Mouse (Mus musculus): Measurements from ENCODE around the gene 2010111I01Rik.
"Not testable (repeated sequence)": the region's sequence is repeated elsewhere in the genome, so short reads cannot be mapped to it uniquely, and the experiment has no call there.

2010111I01Rik gene

DNA sequence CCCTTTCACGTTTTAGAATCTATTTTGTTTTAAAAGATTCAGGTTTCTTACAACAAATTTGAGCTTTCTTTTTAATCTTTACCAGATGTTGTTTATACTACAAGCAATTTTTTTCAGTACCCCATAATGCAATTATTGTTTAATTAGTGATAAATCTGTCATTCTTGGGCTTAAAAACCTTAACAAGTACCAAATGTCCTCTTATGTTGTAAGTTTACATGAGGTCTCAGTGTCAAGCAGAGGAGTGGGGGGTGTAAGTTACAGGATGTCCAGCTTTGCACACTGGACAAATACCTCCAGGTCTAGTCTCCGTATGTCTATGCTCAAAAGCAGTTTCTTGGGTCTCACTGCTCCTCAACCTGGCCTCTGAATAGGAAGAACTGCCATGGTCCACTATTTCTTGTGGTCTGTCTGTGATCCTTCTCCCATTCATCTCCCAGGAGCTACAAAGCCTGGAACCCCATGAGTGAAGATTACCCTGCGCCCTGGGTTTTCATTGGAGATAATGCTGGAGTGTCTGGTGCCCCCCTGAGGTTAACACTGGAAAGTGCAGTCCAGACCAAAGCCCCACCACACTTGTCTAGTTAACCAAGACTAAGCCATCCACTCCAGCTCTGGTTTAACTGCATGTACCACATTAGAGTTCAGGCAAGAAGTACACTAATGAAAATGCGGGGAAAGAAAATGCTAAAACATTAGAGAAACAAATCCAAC, 370.9 kb downstream of the 2010111I01Rik start:
- in situ Hi-C loops (cut with MboI, MseI) = no loop called here

DNA sequence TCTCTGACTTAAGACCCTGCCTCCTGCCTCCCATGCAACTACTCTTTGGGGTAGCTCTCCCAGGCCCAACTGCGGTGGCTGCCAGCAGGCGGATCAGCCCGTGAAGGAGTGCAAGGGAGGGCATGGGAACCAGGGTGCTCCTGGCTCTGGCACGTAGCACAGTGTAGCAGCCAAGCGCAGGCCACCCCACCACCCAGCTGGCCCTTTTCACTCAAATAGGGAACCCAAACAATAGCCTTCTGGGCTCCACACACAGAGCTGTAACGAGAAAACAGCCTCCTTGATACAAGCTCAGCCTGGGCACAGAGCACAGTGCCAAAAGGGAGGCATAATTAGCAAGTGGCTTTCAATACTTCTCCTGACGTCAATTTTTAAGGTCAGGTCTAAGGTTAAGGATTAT, 371.6 kb downstream of the 2010111I01Rik start:
- in situ Hi-C loops (cut with MboI, MseI) = no loop called here

GRCm38 (mm10) chr13:63337239-63337960, 372.7 kb downstream of the 2010111I01Rik start:
- in situ Hi-C loops (cut with MboI, MseI) = no loop called here

- in situ Hi-C loops (cut with MboI, MseI) = no loop called here
These were observed 375.3 kb downstream of the 2010111I01Rik start for GRCm38 (mm10) chr13:63339946-63340345.

GRCm38 (mm10) chr13:63342781-63343180, 378.1 kb downstream of the 2010111I01Rik start:
- in situ Hi-C loops (cut with MboI, MseI) = no loop called here

- in situ Hi-C loops (cut with MboI, MseI) = no loop called here
These were observed 379.8 kb downstream of the 2010111I01Rik start for GRCm38 (mm10) chr13:63344481-63344880.

- in situ Hi-C loops (cut with MboI, MseI) = no loop called here
These were observed 381.0 kb downstream of the 2010111I01Rik start for GRCm38 (mm10) chr13:63345476-63346225.

DNA sequence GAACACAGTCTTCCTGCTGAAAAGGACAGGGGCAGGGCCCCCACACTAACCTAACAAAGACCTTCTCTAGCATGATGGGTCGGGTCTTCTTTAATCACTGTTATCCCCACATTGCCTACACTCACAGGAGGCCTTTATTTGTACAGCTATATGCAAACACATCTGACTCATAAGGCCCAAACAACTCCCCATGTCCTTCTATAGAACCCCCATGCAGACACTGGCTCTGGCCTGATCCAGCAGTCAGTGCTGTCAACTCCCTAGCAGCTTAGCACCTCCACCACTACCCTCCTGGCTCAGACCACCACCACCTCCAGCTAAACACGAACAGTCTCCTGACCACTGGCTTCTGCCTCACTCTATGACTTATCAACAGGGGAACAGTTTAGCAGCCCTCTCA, 382.9 kb downstream of the 2010111I01Rik start:
- in situ Hi-C loops (cut with MboI, MseI) = no loop called here

DNA sequence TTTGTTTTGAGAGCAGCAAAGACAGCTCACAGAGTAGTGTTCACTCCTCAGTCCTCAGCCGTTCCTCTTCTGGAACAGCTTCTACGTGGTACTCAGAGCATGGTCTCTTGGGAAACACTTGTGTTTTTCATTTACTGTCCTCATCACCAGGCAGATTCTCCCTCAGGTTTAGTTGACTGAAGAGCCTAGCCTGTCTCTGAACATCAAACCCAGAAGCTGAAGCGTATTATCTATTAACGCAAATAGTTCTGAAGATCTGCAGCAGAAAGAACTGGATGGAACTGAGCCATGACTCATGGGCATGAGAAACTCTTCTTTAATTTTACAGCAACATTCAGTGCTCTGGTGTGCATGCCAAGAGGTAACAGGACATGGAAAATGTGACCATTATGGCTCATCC, 385.4 kb downstream of the 2010111I01Rik start:
- in situ Hi-C loops (cut with MboI, MseI) = no loop called here

DNA sequence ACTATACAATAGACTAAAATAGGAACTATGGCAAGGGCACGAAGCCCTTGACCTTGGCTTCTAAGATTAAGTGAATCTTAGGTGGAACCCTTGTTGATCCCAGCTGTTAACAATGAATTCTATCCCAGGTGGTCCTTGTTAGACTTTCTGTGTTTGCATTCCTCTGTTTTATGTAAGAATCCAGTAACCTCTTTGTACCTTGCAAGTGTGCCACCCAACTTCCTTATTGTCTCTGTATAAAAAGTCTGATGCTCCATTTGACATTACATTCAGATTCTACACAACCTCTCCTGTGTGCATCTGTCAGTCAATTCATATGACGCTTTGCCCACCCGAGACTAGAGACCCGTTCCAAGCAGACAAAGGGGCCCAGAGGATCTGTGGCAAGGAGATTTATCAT, 388.6 kb downstream of the 2010111I01Rik start:
- in situ Hi-C loops (cut with MboI, MseI) = not testable (repeated sequence)

GRCm38 (mm10) chr13:63356101-63356500, 391.4 kb downstream of the 2010111I01Rik start:
- in situ Hi-C loops (cut with MboI, MseI) = no loop called here

DNA sequence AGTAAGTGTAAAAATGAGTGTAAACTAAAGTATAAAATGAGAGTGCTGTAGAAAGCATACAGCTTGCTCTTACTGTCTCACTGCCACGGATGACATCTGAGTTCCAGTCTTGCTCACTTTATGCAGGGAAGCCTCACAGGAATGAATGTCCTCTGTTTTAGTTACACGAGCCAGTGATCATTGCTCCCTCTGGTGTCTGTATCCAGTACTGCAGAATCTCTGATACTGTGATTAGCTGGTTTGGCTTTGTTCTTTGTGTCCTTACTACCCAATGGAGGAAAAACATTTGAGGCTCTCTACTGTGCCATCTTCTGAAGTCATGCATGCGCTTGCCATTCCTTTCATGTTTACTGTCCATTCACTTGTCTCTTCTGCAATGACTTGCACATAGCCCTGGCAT, 391.9 kb downstream of the 2010111I01Rik start:
- in situ Hi-C loops (cut with MboI, MseI) = no loop called here

DNA sequence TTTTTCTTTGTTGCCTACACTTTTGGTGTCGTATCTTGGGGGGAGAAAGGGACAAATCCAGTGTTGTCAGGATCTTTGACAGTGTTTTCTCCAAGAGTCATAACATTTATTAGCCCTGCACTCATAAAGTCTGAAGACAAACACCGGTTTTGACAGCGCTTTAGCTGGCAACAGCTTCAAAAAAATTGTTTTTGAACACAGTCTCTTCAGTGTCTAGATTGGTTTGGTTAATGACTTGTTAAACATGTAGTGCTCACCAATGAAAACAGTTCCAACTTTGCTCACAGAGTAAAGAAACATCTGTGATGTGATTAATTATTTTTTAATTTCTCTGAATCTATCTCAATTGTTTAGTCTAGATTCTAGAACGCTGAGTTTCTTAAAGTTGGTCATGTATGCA, 394.7 kb downstream of the 2010111I01Rik start:
- in situ Hi-C loops (cut with MboI, MseI) = no loop called here

GRCm38 (mm10) chr13:63360111-63360885, 395.6 kb downstream of the 2010111I01Rik start:
- in situ Hi-C loops (cut with MboI, MseI) = no loop called here

GRCm38 (mm10) chr13:63361755-63362154, 397.1 kb downstream of the 2010111I01Rik start:
- in situ Hi-C loops (cut with MboI, MseI) = no loop called here

DNA sequence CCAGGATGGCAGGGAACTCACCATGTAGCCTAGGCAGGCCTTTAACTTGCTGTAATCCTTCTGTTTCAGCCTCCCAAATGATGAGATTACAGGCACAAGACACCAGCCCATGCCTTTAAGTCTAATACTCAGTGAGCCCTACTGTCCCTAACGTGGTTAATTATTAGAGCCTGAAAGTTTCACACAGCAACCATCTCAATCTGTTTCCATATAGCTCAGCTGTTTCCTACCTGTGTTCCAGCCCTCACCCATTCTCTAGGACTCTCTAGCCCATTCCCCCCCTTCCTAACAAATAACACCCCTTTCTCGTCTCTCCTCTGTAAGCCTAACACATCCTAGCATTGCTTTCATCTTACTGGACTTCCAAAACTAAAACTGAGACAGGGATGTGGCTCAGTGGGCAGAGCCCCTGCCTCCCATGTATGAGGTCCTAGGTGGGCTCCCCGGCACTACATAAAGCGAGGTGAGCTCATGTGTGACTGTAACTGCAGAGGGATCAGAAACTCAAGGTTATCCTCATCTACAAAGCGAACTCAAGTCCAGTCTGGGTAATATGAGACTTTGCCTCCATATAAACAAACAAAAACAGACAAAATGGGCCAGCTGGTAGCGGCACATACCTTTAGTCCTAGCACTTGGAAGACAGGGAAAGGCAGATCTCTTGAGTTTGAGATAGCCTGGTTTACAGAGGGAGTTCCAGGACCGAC, 408.9 kb downstream of the 2010111I01Rik start:
- in situ Hi-C loops (cut with MboI, MseI) = no loop called here
